In the genomic region with DNA sequence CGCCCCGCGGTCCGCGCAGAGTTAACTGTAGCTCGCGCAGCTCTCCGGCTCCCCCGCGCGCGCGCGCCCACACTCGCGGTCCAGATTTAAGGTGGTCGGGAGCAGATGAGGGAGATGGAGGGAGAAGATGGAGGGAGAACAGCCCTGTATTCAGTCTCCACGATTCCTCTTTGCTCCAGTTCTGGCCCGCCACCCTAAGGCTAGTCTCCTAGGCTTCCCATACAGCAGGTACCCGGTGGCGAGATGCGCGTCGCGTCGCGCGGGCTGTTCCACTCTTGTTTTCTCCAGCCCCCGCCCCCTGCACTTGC, we compare ENCODE assay signal across 9 mouse cellular contexts. TPM values are rescaled to one million over a fixed set of nuclear protein-coding genes. Genes with fewer than 3 reads are reported as not detected.
DNase-seq lines count a peak whose midpoint lies in the region; ATAC-seq and TF ChIP-seq lines count a peak whose summit lies in the region.
"Had no signal": no experiment of that assay in that cellular context is flagged by ENCODE, and none has a peak within 500 bp of the region (broad histone marks: within the 10 kb centered on the region; RNA-seq: fewer than 3 reads in every experiment).

No protein-coding gene starts in this region.

- peaks cover 70% of the 10 kb centered on the region for H3K4me1 ChIP-seq in hindbrain, embryonic 10.5 days (replicated peaks)
- H3K4me1 ChIP-seq in midbrain, embryonic 11.5 days (ENCODE audit: control insufficient read depth, insufficient read depth, low read length) = peaks cover 31% of the 10 kb centered on the region

- H3K9ac ChIP-seq in midbrain, embryonic 11.5 days (ENCODE audit: low read length) = peak overlapping the region; percentile 67

- intact Hi-C loops in heart, postnatal 10 days (cut with DNase I) = loop anchor here (5.0 kb wide), 1 partner anchor 827 kb away; no protein-coding TSS in a partner anchor
- intact Hi-C loops in left cerebral cortex, adult 2 months (cut with DNase I) = loop anchor here (2.0 to 5.0 kb wide), 5 partner anchors 357 to 827 kb away; no protein-coding TSS in a partner anchor
- intact Hi-C loops in gastrocnemius, postnatal 14 days (cut with DNase I; ENCODE audit: low total_unique reads) = no loop called here

- 1% methylated on average over 29 of the region's 29 CpGs for WGBS in hindbrain, embryonic 10.5 days
- 0% methylated on average over 19 of the region's 29 CpGs for WGBS in midbrain, embryonic 11.5 days

- no peaks in the 10 kb centered on the region for H3K9me3 ChIP-seq in hindbrain, embryonic 10.5 days
- H3K9me3 ChIP-seq in midbrain, embryonic 11.5 days (ENCODE audit: control insufficient read depth, low read length) = no peaks in the 10 kb centered on the region

- H3K27me3 ChIP-seq in hindbrain, embryonic 10.5 days (ENCODE audit: insufficient read depth, poor library complexity, severe bottlenecking) = peaks cover 100% of the 10 kb centered on the region
- peaks cover 91% of the 10 kb centered on the region for H3K27me3 ChIP-seq in midbrain, embryonic 11.5 days (ENCODE audit: control insufficient read depth, insufficient read depth, low read length)

- peak overlapping the region; percentile 81 for H3K4me2 ChIP-seq in midbrain, embryonic 11.5 days

- DNase-seq in heart, adult 11 months = peak; percentile 82
- DNase-seq in heart, postnatal 10 days = no peak
- DNase-seq in adrenal gland, postnatal 25 days = peak; percentile 69
- DNase-seq in hindbrain, embryonic 10.5 days (ENCODE audit: low spot score) = no peak
- DNase-seq in left cerebral cortex, adult 2 months (ENCODE audit: extremely low spot score in 1 of 2, low spot score in 2 of 2) = peak; percentile 66 to 77
- no peak for DNase-seq in midbrain, embryonic 11.5 days (ENCODE audit: low spot score, missing footprints)
- DNase-seq in testis, postnatal 10 days (ENCODE audit: low spot score) = peak; percentile 46
- no peak for DNase-seq in gastrocnemius, postnatal 14 days

- TF ChIP-seq CTCF in left cerebral cortex, adult 2 months (IDR thresholded peaks at IDR 0.05) = no peak

- peak overlapping the region; percentile 64 for H3K4me3 ChIP-seq in hindbrain, embryonic 10.5 days
- peak overlapping the region; percentile 57 for H3K4me3 ChIP-seq in left cerebral cortex, adult 2 months
- peak overlapping the region; percentile 51 for H3K4me3 ChIP-seq in midbrain, embryonic 11.5 days (ENCODE audit: low read depth, low read length)

- H3K27ac ChIP-seq in hindbrain, embryonic 10.5 days = 0 out of 2 replicates have a peak overlapping the region, but pooled peaks have one; percentile 66
- peak overlapping the region; percentile 64 for H3K27ac ChIP-seq in left cerebral cortex, adult 2 months
- no peak overlapping the region for H3K27ac ChIP-seq in midbrain, embryonic 11.5 days (ENCODE audit: low read depth, low read length)

- ATAC-seq in midbrain, embryonic 11.5 days (ENCODE audit: low FRiP score) = 0 out of 2 replicates have a peak, but pooled peaks have one; percentile 2

- no peaks in the 10 kb centered on the region for H3K36me3 ChIP-seq in hindbrain, embryonic 10.5 days
- no peaks in the 10 kb centered on the region for H3K36me3 ChIP-seq in midbrain, embryonic 11.5 days (ENCODE audit: control insufficient read depth, insufficient read depth, low read length)

RNA-seq across cellular contexts. Expression of gene Shh, which starts 2.0 kb away (rescaled TPM):
- total RNA-seq in heart, postnatal 10 days (2021) = not detected
- total RNA-seq in adrenal gland, postnatal 25 days (2021) = 13.2 and 14.6 TPM in 2 replicates
- polyA plus RNA-seq in hindbrain, embryonic 10.5 days (2016; fragmentation: Nextera tagmentation; extraction: Ambion mirVana) = 2.8 TPM in 2 replicates
- 1 to 10 TPM; 3.2 TPM for total RNA-seq in left cerebral cortex, adult 2 months (2021)
- 4.9 and 6.8 TPM in 2 replicates for polyA plus RNA-seq in midbrain, embryonic 11.5 days (2014; fragmentation: Nextera tagmentation; extraction: Ambion mirVana)
- total RNA-seq in gastrocnemius, postnatal 14 days (2021) = not detected
- total RNA-seq: CH12.LX had no signal

Comparison
In these comparisons a context has a peak if more than half of its experiments do, and no peak if none do; other contexts are left out.
1. DNase-seq: peak in heart, adult 11 months (single experiment), adrenal gland, postnatal 25 days (single experiment), left cerebral cortex, adult 2 months (2 of 2) and testis, postnatal 10 days (single experiment); none in heart, postnatal 10 days (0 of 2), hindbrain, embryonic 10.5 days (single experiment), midbrain, embryonic 11.5 days (single experiment) and gastrocnemius, postnatal 14 days (single experiment).
2. RNA of gene Shh, which starts 2.0 kb away (total RNA-seq): 13.2 to 14.6 TPM in adrenal gland, postnatal 25 days and 3.2 TPM in left cerebral cortex, adult 2 months; not detected in heart, postnatal 10 days and not detected in gastrocnemius, postnatal 14 days; every median in the first group is over 4 times any median in the second.
3. Peak in every context shown above with its lines, with median percentiles within 50 percentile points of each other: H3K4me3 ChIP-seq.